Mouse (Mus musculus) embryonic fibroblast, embryonic 13.5 days (primary cell): ENCODE results near the gene Dmrtb1.

Experiments used
- CTCF ChIP-seq: IDR thresholded peaks from 2 replicates; pipeline ENCODE4 v1.5.1; 2011; ENCODE audit warnings: mild to moderate bottlenecking, control low read depth, low read length, moderate library complexity, borderline replicate concordance; ENCODE audit not compliant: insufficient read depth
- POLR2A ChIP-seq: IDR thresholded peaks from 2 replicates; pipeline ENCODE4 v1.6.1; 2011; ENCODE audit warnings: low read depth, mild to moderate bottlenecking, control low read depth, low read length, moderate library complexity

- TF ChIP-seq POLR2A (no peak), CTCF (no peak)
These were observed 42.4 kb downstream of the Dmrtb1 start for GRCm38 (mm10) chr4:107641624-107642023.
